Mouse (Mus musculus): ENCODE results near the gene Spry2.

Gene Spry2

DNA sequence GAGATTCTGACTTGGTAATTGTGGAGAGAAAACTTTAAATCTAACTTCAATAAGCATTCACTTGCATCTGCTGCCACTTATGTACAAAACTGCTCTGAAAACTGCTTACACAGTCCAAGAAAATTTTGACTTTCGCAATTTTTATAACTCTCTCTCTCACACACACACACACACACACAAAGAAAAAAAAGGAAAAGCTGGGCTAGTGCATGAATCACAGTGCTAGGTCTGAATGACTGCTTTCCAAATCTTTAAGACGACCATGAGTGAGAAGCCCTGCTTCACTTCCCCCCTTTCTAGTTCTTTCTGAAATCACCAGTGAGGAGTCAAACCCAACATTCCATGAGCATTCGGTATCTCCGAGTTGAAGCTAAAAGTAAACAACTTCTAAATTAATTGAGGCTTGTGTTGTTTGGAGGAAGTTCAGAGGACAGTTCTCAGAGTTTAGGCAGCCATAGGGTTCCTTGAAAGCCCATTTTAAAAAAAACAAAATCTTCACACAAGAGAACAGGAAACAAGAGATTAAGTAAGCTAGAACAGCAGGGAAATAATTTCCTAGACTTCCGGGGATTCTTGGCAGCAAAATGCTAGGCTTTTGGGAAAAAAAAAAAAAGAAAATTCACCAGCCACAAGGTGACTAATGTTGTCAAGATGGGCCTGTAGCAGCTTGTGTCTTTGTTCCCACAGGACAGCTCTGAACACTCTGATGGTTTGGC is 5.9 kb downstream of the Spry2 start:
- DNase-seq = no peak

DNA sequence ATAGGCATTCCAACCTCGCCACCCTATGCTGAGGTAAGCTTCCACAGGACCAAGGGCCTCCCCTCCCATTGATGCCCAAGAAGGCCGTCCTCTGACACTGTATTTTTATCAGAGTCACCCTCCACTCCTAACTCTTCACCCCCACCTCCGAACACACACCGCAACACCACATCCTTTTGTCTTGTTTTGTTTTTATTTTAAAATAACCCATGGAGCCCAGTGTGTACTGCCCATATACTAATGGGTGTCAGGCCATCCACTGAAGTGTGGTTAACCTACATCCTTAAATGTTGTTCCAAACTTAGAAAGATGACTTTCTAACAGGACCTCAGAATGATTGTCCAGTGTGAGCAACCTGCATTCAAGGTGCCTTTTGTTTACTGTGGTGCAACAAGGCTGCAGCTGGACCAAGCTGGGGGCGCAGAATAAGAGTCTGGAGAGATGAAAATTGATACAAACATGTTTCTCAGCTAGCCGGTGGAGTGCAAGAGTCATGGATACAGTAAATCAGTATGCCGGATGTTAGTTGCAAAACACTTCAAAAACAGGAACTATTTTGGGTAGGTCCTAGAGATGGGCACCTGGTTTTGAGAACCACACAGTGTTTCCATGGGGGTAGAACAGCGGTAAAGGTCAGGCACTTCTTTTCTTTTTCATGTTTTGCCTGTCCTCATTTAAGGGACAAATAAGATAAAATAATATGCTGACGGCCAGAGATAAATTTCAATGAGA is 9.8 kb downstream of the Spry2 start:
- DNase-seq = no peak

DNA sequence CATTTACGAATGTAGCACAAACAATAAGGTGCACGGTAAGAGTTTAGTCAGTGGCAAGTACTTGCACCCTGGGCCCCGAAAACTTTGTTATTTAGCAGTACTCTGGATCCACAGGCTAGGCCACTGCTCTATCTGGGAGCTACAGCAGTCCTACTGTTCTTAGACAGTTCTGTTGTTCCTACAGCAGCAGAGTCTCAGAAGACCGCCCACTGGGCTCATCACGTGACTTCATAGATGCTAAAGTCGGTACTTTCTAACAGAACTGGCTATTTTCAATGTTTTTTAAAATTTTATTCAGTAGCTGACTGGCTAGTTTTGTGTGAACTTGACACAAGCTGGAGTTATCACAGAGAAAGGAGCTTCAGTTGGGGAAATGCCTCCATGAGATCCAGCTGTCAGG is 11.4 kb downstream of the Spry2 start:
- DNase-seq = no peak

DNA sequence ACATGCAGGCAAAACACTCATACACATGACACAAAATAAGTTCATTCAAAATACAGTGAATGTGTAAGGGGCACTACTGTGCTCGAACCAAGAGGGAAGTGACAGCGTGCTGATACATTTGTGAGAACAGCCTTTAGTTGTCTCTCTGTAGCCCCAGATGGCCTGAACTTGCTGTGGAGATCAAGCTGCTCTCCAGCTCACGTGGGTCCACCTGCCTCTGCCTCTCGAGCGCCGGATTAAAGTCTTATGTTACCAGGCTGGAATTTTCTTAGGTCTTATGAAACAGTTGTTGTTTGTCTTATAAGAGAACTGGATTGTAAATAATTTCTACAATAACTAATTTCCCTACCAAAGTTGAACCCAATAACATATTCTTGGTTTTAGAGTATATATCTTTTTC is 13.4 kb downstream of the Spry2 start:
- DNase-seq = no peak

DNA sequence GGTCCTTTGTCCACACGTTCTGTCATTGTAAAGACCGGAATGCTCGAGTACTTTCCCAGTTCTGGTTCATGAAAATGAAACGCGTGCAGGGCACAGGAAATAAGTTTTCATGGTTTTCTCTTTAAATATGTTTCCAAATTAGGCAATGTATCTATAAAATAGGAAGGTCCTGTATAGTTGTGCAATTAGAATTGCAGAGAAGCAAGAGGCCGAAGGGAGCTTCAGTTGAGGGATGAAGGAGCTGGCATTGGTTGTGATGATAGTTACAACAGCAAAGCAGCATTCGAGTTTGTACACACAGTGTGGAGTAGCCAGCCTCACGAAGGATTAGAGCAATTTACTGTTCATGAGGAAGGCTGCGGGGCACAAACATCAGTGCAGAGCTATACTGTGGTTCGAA is 18.3 kb downstream of the Spry2 start:
- DNase-seq = no peak

DNA sequence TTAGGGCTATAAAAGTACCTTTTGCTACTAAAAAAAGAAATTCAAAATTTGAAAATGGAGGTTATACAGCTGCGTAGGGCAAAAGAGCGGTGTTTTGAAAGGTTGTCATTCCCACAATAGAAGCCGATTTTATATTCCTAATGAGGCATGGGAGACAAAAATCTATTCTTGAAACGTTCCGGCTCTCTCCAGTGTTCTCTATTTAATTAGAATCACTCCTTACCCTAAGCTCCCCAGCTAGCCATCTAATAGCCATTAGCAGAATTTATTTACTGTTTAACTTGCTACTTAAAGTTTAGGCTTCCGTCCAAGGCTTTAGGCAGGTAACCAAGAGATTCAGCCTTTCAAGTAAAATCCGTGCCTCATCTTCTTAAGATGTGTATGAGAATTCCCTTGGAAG is 20.2 kb downstream of the Spry2 start:
- DNase-seq = no peak

DNA sequence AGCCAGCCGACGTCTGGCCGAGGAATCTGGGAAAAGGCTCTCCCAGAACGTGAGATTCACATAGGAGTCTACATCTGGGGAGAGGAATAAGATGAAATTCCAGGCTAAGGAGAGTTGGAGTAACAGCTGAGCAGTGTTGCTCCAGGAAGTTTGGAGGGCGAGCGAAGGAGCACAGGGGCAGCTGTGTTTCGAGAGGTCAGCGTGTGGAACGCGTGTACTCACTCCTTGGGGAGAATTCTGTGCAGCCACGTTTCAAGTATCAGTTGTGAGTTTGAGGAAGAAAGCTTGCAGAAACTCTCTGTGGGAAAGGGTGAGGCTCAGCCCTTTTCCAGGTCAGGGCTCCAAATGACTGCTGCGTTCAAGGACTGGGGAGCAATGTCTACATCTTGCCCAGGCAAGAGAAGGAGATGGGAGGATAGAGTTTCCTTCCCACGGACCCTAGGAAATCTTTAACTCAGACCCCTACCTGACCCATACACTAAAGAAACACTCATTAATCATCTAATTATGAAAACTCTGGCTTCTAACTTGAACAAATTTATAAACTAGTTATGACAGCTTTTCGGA is 26.2 kb downstream of the Spry2 start:
- DNase-seq = no peak

DNA sequence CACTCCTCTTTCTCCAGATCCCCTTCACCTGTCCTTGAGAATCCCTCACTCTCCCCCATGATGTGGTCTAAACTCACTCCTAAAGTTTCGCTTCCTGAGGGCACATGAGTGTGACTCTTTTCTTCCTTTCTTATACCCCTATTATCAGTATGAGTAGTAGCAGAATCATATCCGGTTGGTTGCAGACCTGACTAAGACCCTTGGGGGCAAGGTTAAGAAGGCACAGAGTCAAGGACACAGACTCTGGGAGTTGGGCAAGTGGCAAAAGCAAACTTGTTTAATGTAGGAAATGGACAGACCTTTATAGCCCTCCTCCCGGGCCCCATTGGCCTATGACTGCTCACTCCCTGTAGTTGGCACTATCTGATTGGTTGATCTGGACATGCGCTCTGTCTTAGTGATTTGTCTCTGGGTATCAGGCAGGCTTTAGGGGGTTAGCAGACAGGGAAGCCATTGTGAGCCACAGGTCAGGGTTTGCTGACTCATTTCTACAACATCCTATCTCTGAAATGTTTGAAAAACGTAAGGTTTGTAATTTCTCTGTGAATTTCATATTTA is 31.2 kb downstream of the Spry2 start:
- no peak for DNase-seq

DNA sequence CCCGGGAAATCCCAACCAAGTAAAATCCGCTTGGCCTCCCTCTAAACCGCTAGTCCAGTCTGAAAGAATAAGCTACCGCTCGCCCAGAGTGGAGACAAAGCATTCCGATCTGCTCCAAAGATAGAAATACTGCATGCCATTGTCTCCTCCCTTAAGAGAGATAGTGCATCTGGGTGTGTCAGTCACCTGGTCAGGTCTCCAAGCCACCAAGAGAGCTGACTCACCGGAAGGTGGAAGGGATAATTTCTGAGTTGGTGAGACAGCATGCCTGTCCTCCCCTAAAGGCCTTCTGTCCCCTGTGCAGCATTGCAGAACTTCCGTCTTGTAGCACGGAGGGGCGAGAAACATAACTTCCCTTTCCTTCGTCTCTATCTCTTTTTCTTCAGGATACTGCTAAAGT is 34.4 kb downstream of the Spry2 start:
- DNase-seq = no peak

DNA sequence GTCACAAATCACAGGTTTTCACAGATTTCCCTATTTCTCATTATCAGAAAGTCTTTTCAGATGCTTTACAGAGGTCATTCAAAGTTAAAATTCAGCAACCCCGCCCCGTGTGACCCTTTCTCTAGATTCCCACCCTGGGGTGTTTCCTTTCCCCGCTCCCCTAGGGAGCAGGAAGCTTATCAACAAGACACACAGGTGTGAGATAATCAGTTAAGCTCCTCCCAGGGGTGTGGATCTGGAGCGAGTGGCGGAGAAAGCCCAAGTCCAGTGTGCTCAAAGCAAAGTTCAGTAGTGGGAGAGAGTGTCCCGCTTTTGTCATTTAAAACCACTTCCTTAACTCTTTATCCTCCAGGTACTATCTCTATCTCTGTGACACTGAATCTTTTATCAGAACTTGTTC is 35.7 kb downstream of the Spry2 start:
- no peak for DNase-seq

DNA sequence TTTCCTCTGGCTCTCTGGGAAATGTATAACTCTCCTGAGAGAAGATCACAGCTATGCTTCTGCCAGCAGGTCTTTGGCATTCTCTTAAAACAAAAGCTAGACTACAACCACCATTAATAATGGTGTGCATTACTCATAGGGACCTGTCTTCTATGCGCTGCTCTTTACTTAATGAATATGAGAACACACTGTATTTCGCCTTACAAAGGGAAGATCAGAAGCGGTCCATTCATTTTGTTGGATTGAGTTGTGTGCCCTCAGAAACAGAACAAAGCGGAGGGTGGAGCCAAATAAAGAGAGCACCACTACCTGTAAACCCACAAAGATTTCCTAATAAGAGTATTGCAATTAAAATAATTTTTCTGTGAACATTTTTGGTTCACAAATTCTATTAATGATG is 36.3 kb downstream of the Spry2 start:
- no peak for DNase-seq

DNA sequence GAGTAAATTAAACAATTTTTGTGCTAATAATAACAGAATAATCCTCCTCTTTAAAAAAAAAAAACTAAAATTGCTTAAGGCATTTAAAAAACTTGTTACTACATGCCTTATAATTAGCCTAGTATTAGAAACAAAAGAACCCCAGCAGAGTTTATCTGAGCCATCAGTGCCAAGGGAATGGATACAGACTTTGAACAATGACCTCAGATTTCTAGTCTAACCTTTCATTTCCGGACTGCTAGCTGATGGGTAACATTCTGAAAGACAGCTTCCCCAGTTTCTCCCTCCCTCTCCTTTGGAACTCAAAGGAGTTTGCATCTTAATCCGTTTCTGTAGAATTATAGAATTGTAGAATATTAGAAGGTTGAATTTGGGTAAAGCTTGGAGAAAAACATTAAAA is 36.7 kb downstream of the Spry2 start:
- no peak for DNase-seq

DNA sequence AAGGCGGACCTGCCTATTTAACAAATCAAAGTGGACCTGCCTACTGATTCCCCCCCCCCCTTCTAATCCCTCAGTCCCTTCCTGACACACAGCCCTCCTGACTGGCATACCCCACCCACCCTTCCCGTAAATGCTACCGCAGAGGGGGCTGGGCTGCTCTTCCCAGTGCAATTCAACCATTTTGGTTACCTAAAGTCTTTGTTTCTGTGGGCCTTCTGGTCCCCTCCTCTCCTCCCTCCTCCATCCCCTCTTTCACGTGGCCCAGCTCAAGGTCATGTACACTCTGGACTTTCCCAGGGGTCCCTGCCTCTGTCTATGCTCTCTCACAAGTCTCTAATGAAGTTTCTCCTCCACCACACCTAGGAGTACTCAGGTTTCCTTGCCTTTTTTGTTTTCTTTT is 37.3 kb downstream of the Spry2 start:
- no peak for DNase-seq

DNA sequence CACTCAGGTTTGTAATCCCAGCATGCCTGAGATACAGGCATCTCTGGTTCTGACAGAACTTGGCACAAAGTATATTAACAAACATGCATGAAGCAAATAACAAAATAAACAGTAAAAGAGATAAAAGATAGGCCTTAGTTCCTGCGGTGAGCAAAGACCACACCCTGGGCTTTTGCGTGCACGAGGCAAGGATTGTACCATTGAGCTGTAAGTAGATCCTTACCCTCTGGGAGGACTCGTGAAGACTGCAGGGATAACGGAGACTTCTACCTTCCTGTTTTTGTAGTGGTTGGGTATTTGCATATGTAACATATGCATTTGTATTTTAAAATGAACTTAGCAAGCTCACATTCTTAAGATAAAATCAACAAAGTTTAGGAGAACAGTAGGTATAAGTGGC is 37.7 kb downstream of the Spry2 start:
- DNase-seq = no peak

DNA sequence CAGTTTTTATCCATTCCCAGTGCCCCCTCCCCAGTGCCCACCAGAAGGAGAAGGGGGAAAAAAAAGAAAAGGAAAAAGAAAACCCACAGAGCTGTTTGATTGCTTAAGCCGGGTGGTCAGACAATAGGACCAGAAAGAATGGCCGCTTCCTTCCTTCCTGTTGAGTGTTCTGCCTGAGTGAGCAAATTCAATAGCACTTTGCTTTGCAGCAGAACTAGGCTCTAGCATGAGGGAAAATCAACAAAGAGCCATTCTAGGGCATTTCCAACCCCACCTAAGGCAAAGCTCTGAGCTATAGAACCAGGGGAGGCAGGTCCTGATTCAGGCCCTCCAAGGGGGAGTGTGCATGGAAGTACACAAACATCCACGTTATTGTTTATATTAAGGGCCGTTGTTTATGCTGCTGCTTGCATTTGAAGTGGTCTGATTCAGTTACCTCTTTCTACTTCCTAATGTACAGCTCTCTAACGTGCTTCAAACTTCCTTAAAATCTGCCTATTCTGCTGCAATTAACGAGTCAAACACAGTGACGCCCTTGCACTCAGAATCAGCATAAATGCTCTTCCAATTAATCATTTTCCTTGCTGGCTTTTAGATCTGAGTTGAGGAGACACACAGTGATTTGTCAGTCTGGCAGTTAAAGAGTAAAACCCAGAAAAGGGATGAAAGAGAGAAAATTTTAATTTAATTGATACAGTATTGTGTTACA is 45.1 kb downstream of the Spry2 start:
- DNase-seq = no peak

Data from spleen, adult 18-20 months (tissue).